Mouse (Mus musculus) midbrain, embryonic 15.5 days (tissue): ENCODE measurements around the gene Acyp1. TPM values are rescaled to one million over a fixed set of nuclear protein-coding genes. Genes with fewer than 3 reads are reported as not detected.
A peak's percentile ranks its signal among the peaks of the same experiment; 100 is the strongest.

ENCODE experiments used
- ATAC-seq: fragments of 200-750 bp; cut with Nextera tagmentation; replicated peaks from 2 replicates; pipeline ENCODE4 v1.8.0; 2017; ENCODE audit warnings: moderate TSS enrichment
- H3K27ac ChIP-seq: fragments of 300-500 bp; sonication (generic); 2 replicates; pipeline ENCODE4 v1.5.1; 2015; ENCODE audit warnings: mild to moderate bottlenecking, inconsistent platforms
- H3K27me3 ChIP-seq: fragments of 300-500 bp; sonication (generic); replicated peaks from 2 replicates; pipeline ENCODE4 v1.6.1; 2015; ENCODE audit warnings: inconsistent platforms
- H3K36me3 ChIP-seq: fragments of 300-500 bp; sonication (generic); replicated peaks from 2 replicates; pipeline ENCODE4 v1.6.1; 2015; ENCODE audit warnings: inconsistent platforms
- H3K4me1 ChIP-seq: fragments of 300-500 bp; sonication (generic); 2 replicates; pipeline ENCODE4 v1.6.1; 2015; ENCODE audit warnings: inconsistent platforms
- H3K4me2 ChIP-seq: fragments of 300-500 bp; sonication (generic); 2 replicates; pipeline ENCODE4 v1.6.1; 2015; ENCODE audit warnings: inconsistent platforms, mild to moderate bottlenecking, moderate library complexity
- H3K4me3 ChIP-seq: fragments of 300-500 bp; sonication (generic); 2 replicates; pipeline ENCODE4 v1.5.1; 2015; ENCODE audit warnings: mild to moderate bottlenecking, inconsistent platforms
- H3K9ac ChIP-seq: fragments of 300-500 bp; sonication (generic); 2 replicates; pipeline ENCODE4 v1.6.1; 2015; ENCODE audit warnings: mild to moderate bottlenecking, inconsistent platforms
- H3K9me3 ChIP-seq: fragments of 300-500 bp; sonication (generic); 2 replicates; pipeline ENCODE4 v1.6.1; 2016; ENCODE audit warnings: inconsistent platforms
- WGBS: fragments of 180-500 bp; shearing (Covaris S2); methylation state at CpG from one replicate; pipeline ENCODE4 v1.1.7; 2015; ENCODE audit warnings: mixed read lengths; 5-methylcytosine and 5-hydroxymethylcytosine counted together
- polyA plus RNA-seq: library from polyadenylated mRNA; unstranded; fragments of >200 nt; fragmentation: Nextera tagmentation; extraction: Ambion mirVana; gene quantifications from 2 replicates; pipeline ENCODE4 v1.2.1, GENCODE M21; 2015

Gene Acyp1
- polyA plus RNA-seq, 1 experiment from 2014 or later, result 49.2 TPM

- H3K4me1 ChIP-seq, result 0 out of 2 replicates have a peak, but pooled peaks cover 3% of the 10 kb centered on the region
- no peak overlapping the region for H3K27ac ChIP-seq
- no peak for ATAC-seq
- 87% methylated on average over 8 of the region's 8 CpGs for WGBS
- H3K27me3 ChIP-seq, result no peaks in the 10 kb centered on the region
- 0 out of 2 replicates have a peak, but pooled peaks cover 3% of the 10 kb centered on the region for H3K36me3 ChIP-seq
- no peaks in the 10 kb centered on the region for H3K9me3 ChIP-seq
- H3K4me2 ChIP-seq, result no peak overlapping the region
- H3K9ac ChIP-seq, result no peak overlapping the region
- no peak overlapping the region for H3K4me3 ChIP-seq
These were observed 23.7 kb downstream of the Acyp1 start for GRCm38 (mm10) chr12:85264531-85264930.

DNA sequence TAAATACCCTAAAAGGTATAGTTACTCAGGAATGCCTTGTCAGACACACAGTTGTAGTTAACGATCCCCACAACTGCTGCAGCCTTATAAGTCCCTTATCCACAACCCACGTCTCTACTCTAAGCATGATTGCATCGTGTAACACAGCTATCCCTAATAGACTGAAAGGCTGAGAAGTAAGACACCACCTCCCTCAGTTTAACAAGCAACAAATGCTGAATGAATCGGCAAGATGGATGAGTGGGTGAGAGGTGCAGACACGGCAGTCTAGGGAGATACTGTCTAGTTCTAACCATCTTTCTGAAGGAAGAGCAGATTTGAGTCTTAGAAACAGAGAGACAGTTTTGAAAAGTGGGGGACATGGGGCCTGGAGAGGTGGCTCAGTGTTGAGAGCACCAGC, 25.0 kb downstream of the Acyp1 start:
- no peaks in the 10 kb centered on the region for H3K27me3 ChIP-seq
- ATAC-seq, result no peak
- H3K4me2 ChIP-seq, result no peak overlapping the region
- no peak overlapping the region for H3K4me3 ChIP-seq
- WGBS, result 82% methylated on average over 5 of the region's 5 CpGs
- no peaks in the 10 kb centered on the region for H3K9me3 ChIP-seq
- H3K27ac ChIP-seq, result no peak overlapping the region
- H3K9ac ChIP-seq, result no peak overlapping the region
- 0 out of 2 replicates have a peak, but pooled peaks cover 3% of the 10 kb centered on the region for H3K4me1 ChIP-seq
- 0 out of 2 replicates have a peak, but pooled peaks cover 3% of the 10 kb centered on the region for H3K36me3 ChIP-seq

DNA sequence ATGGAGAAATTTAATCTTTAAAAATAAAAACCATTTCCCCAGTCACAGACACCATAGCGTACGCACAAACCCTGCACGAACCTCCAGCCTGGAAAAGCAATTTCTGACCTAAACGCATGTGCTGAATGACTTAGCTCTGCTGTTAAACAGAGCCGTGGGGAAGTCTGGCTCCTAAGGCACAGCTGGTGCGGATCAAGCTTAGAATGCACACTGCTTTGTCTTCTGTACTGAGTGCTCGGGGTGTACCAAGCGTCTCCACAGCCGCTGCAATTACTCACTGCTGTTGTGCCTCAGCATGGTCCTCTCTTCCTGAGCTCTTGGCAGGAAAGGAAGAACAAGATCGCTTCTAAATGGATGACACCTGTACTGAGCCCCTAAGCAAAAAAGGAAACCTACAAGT, 25.7 kb downstream of the Acyp1 start:
- Histone ChIP-seq H3K27me3 (no peaks in the 10 kb centered on the region), H3K4me2 (no peak overlapping the region), H3K4me3 (no peak overlapping the region), H3K9ac (no peak overlapping the region), H3K4me1 (0 out of 2 replicates have a peak, but pooled peaks cover 3% of the 10 kb centered on the region), H3K27ac (no peak overlapping the region), H3K9me3 (no peaks in the 10 kb centered on the region), H3K36me3 (0 out of 2 replicates have a peak, but pooled peaks cover 3% of the 10 kb centered on the region)
- 55% methylated on average over 10 of the region's 10 CpGs for WGBS
- ATAC-seq, result no peak

GRCm38 (mm10) chr12:85257008-85257639, 31.1 kb downstream of the Acyp1 start:
- WGBS, result 90% methylated on average over 7 of the region's 7 CpGs
- H3K4me2 ChIP-seq, result no peak overlapping the region

GRCm38 (mm10) chr12:85256074-85256751, 32.0 kb downstream of the Acyp1 start:
- Histone ChIP-seq H3K9me3 (no peaks in the 10 kb centered on the region), H3K9ac (no peak overlapping the region), H3K4me2 (no peak overlapping the region), H3K4me1 (no peaks in the 10 kb centered on the region), H3K36me3 (no peaks in the 10 kb centered on the region), H3K27ac (no peak overlapping the region), H3K4me3 (no peak overlapping the region), H3K27me3 (no peaks in the 10 kb centered on the region)
- no peak for ATAC-seq
- WGBS, result 80% methylated on average over 7 of the region's 7 CpGs

More at GRCm38 (mm10) chr12:85257008-85257639, 31.1 kb downstream of the Acyp1 start:
- H3K4me3 ChIP-seq, result no peak overlapping the region
- ATAC-seq, result no peak
- H3K27me3 ChIP-seq, result no peaks in the 10 kb centered on the region
- H3K4me1 ChIP-seq, result no peaks in the 10 kb centered on the region
- no peak overlapping the region for H3K9ac ChIP-seq
- no peak overlapping the region for H3K27ac ChIP-seq
- no peaks in the 10 kb centered on the region for H3K36me3 ChIP-seq
- H3K9me3 ChIP-seq, result no peaks in the 10 kb centered on the region

DNA sequence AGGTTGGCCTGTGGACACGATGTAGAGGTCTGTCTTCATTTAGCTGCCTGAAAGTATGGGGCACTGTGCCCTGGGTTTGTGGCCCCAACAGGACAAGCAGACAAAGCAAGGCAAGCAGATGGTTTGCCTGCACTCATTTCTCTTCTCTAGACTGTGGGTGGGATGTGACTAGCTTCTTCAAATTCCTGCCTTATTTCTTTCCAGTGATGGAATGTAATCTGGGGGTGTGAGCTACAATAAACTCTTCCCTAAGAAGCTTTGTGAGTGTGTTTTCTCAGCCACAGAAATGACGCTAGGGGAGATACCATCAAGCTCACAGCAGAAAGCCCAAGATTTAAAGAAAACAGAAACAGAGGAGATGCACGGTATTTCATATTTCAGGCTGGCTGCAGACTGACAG, 36.2 kb downstream of the Acyp1 start:
- no peaks in the 10 kb centered on the region for H3K4me1 ChIP-seq
- H3K4me2 ChIP-seq, result no peak overlapping the region
- no peak overlapping the region for H3K27ac ChIP-seq
- no peaks in the 10 kb centered on the region for H3K27me3 ChIP-seq
- no peak for ATAC-seq
- no peaks in the 10 kb centered on the region for H3K36me3 ChIP-seq
- no peak overlapping the region for H3K9ac ChIP-seq
- no peaks in the 10 kb centered on the region for H3K9me3 ChIP-seq
- WGBS, result 84% methylated on average over 3 of the region's 3 CpGs
- H3K4me3 ChIP-seq, result no peak overlapping the region

GRCm38 (mm10) chr12:85237553-85237952, 50.7 kb downstream of the Acyp1 start:
- Histone ChIP-seq H3K9me3 (no peaks in the 10 kb centered on the region), H3K4me2 (no peak overlapping the region), H3K9ac (no peak overlapping the region), H3K4me3 (no peak overlapping the region), H3K27ac (no peak overlapping the region), H3K27me3 (no peaks in the 10 kb centered on the region), H3K36me3 (0 out of 2 replicates have a peak, but pooled peaks cover 5% of the 10 kb centered on the region), H3K4me1 (0 out of 2 replicates have a peak, but pooled peaks cover 3% of the 10 kb centered on the region)
- WGBS, result 96% methylated on average over 5 of the region's 5 CpGs
- no peak for ATAC-seq

DNA sequence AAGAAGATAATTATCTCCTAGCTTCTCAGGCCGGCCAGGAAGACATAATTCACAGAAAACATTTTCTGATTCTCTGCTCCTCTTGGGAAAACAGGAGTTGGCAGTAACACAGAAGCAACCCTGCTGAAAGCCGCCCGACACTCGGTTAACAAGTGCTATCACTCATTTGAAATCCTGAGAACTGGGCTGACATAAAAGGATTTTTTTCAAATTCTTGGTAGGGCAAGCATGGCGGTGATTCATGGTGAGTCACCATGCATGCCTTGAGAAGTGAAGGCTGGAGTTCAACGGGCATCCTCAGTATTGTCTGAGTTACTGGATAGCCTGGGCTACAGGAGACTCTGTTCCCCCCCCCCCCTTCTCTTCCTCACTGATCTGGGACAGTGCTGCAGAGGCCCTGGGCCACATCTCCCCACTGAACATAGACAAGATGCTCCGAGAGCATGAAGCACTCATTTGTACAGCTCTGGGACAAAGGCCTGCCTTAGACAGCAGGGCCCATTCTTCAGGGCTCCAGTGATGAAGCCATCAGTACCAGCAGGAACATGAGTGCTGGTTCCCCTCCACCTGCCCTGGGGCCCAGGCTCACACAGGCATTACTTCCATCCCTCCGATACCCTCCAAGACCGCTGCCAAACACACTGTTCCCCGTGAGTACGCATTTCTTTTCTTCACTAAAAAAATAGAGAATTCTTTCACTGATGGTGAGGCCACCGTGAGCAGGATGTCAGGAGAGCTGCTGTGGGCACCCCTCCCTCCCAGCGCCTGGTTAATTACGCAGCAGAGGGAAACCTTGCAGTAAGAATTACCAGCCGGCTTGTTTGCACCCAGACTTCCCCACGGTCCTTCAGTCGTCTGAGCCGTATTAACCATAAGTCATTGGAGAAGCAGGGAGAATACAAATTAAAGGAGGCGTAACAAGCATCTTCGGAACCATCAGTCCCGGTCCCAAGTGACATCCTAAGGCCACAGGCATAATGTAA, 54.6 kb downstream of the Acyp1 start:
- Histone ChIP-seq H3K36me3 (0 out of 2 replicates have a peak, but pooled peaks cover 5% of the 10 kb centered on the region), H3K27ac (peak overlapping the region; percentile 53; the same call in 1 of the 2 replicates), H3K9me3 (no peaks in the 10 kb centered on the region), H3K4me2 (no peak overlapping the region), H3K4me1 (0 out of 2 replicates have a peak, but pooled peaks cover 3% of the 10 kb centered on the region), H3K27me3 (no peaks in the 10 kb centered on the region), H3K9ac (no peak overlapping the region), H3K4me3 (no peak overlapping the region)
- no peak for ATAC-seq
- 64% methylated on average over 21 of the region's 21 CpGs for WGBS

GRCm38 (mm10) chr12:85227876-85228599, 60.2 kb downstream of the Acyp1 start:
- Histone ChIP-seq H3K4me3 (no peak overlapping the region), H3K4me1 (no peaks in the 10 kb centered on the region), H3K27me3 (no peaks in the 10 kb centered on the region), H3K9ac (no peak overlapping the region), H3K9me3 (no peaks in the 10 kb centered on the region), H3K27ac (no peak overlapping the region), H3K4me2 (no peak overlapping the region), H3K36me3 (peaks cover 30% of the 10 kb centered on the region)
- 74% methylated on average over 15 of the region's 15 CpGs for WGBS
- ATAC-seq, result no peak

DNA sequence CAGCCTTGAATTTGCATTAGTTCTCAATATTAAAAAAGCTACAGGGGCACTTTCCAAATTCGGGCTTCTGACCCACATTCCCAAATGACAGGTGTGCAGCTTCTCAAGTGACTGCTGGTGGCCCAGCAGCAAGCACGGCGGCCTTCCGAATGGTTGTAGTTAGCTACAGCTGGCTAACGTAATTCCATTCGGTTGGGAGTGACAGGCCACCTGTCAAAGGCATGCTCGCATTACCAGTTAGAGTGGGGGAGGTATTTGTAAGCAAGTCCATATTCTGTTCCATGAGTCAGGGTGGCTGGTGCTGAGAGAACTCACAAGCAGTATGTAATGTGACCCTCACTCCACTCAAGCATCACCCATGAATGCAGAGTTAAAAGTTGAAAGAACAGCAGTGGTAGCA, 61.0 kb downstream of the Acyp1 start:
- 82% methylated on average over 7 of the region's 7 CpGs for WGBS
- no peak overlapping the region for H3K4me3 ChIP-seq
- no peaks in the 10 kb centered on the region for H3K4me1 ChIP-seq
- H3K9me3 ChIP-seq, result no peaks in the 10 kb centered on the region
- peaks cover 36% of the 10 kb centered on the region for H3K36me3 ChIP-seq
- no peak overlapping the region for H3K9ac ChIP-seq
- no peak overlapping the region for H3K27ac ChIP-seq
- no peak for ATAC-seq
- no peaks in the 10 kb centered on the region for H3K27me3 ChIP-seq
- no peak overlapping the region for H3K4me2 ChIP-seq
